Mouse (Mus musculus) Patski (cell line): ENCODE data around the gene D2hgdh. TPM values are rescaled to one million over a fixed set of nuclear protein-coding genes. Genes with fewer than 3 reads are reported as not detected.

Experiments
- ATAC-seq: fragments of 100-300 bp; one replicate; pipeline ENCODE4 v1.8.0; 2021
- CTCF ChIA-PET: fragments of 350-600 bp; sonication (Branson Sonifier 250); formaldehyde crosslinking; loops from one replicate; lab custom pipeline; 2022; ENCODE audit warnings: inconsistent platforms; lab: Charles Lee
- POLR2A ChIA-PET: fragments of 350-600 bp; sonication (Branson Sonifier 250); formaldehyde crosslinking; loops from one replicate; lab custom pipeline; 2022; ENCODE audit warnings: antibody characterized with exemption, inconsistent platforms; lab: Charles Lee
- DNase-seq: peaks from one replicate; pipeline ENCODE4 v3.0.0-alpha.2; 2011; ENCODE audit warnings: low read depth, low spot score
- H3K27me3 ChIP-seq: fragments of 371-371 bp; one replicate; pipeline ENCODE4 v1.5.1; 2021
- CTCF ChIP-seq: fragments of 100-300 bp; IDR thresholded peaks from one replicate; pipeline ENCODE4 v1.5.1; 2021
- in situ Hi-C: fragments of 300-500 bp; cut with MboI; formaldehyde crosslinking; loops from 3 replicates; pipeline ENCODE4 v1.11.1; 2018; ENCODE audit warnings: low pct_unique_long_range_greater_than_20kb, mixed read lengths
- polyA plus RNA-seq: library from polyadenylated mRNA; unstranded; gene quantifications from one replicate; pipeline ENCODE4 v1.2.3, GENCODE M21; 2021

Gene D2hgdh
- 34.9 TPM for polyA plus RNA-seq

DNA sequence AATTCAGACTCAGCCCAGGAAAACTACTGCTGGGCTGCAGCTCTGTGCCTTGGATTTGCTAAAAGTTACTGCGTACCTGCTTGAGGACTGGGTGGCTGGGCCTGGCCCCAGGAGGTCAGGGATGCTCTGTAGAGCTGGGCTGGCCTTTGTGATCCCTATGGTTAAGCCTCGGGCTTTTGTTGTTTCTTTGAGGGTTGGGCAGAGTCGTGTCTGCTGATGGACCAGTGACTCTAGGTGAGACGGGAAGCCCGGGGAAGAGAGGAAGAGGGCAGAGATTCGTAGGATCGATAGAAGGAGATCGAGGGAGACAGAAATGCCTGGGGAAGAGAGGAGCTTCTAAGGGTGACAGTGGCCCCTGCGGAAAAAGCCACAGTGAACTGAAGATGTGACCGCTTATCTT lies at the start of gene D2hgdh:
TSS of gene D2hgdh (plus strand) at position 301 of the 400 bp plus-strand sequence.
- ATAC-seq (no peak), DNase-seq (no peak)
- H3K27me3 ChIP-seq, result no peaks in the 10 kb centered on the region
- no peak for TF ChIP-seq CTCF
- ChIA-PET CTCF (interaction anchor here (1.2 kb wide), 1 partner anchor 11 kb away, joined by 3 read pairs; no protein-coding TSS in a partner anchor), POLR2A (interaction anchor here (0.6 kb wide), 1 partner anchor 10 kb away, joined by 5 read pairs; no protein-coding TSS in a partner anchor)
- in situ Hi-C loops, result no loop called here

DNA sequence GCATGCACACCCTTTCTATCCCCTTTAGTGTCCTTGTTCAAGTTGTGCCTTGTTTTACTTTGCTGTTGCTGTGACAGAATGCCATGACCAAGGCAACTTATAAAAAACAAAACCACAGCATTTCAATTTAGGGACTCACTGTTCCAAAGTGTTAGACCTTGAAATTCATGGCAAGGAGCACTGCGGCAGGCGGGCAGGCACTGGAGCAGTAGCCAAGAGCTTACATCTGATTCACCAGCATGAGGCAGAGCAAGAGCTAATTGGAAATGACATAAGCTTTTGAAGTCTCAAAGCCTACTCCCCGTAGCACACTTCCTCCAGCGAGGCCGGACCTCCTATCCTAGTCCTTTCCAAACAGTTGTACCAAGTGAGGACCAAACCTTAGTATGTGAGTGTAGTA lies 48.0 kb upstream of the D2hgdh start:
- no peaks in the 10 kb centered on the region for H3K27me3 ChIP-seq
- ATAC-seq, result no peak
- POLR2A ChIA-PET, result no interaction called here
- DNase-seq, result no peak
- CTCF ChIA-PET, result interaction anchor here (0.9 to 3.4 kb wide), 2 partner anchors 10 to 11 kb away, joined by 3 to 11 read pairs; no protein-coding TSS in a partner anchor
- no peak for TF ChIP-seq CTCF
- in situ Hi-C loops, result no loop called here

DNA sequence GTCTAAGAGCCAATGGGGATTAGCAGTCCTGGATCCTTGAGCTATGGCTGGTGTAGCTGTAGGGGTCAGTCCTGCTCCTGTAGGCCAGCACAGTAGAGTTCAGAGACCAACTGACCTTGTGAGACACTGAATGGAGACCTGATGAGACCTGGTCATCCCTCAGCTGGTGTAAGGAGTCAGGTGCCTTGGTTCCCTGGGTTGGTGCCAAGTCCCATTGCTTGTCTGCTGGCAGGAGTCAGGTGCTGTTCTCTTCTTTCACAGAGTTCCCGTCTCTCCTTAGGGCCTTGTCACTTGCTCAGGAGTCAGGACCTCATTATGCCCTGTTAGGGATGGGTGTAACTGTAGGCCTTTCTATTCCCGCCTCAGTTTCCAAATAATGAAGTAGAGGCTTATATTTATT lies 37.8 kb upstream of the D2hgdh start:
- ATAC-seq, result no peak

DNA sequence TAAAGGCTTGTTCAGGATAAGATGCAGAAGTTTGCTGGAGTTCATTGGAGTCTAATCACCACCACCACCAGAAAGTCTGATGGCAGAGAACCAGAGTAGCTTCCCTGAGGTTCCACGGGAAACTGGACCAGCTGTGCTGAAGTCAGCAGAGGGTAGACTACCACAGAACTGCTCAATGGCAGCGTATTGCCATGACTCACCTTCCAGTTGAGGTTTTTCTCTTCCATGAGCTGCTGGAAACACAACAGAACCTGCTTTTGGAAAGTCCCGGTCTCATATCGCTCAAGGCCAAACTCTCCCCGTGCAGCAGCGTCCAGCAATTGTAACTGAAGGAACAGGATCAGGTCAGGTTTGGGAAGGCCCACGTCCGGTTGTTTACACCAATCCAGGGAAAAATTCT lies 30.2 kb upstream of the D2hgdh start:
- CTCF ChIA-PET, result no interaction called here
- POLR2A ChIA-PET, result no interaction called here
- in situ Hi-C loops, result no loop called here
- DNase-seq (no peak), ATAC-seq (no peak)
- TF ChIP-seq CTCF, result no peak
- no peaks in the 10 kb centered on the region for H3K27me3 ChIP-seq

More for the DNA sequence above, 37.8 kb upstream of the D2hgdh start:
- in situ Hi-C loops, result no loop called here
- DNase-seq, result no peak
- TF ChIP-seq CTCF, result no peak
- ChIA-PET POLR2A (no interaction called here), CTCF (interaction anchor here (0.9 to 3.3 kb wide), 3 partner anchors 9 to 15 kb away, joined by 3 to 11 read pairs (median 3); partner anchors contain the start of gene Dtymk)
- no peaks in the 10 kb centered on the region for H3K27me3 ChIP-seq

DNA sequence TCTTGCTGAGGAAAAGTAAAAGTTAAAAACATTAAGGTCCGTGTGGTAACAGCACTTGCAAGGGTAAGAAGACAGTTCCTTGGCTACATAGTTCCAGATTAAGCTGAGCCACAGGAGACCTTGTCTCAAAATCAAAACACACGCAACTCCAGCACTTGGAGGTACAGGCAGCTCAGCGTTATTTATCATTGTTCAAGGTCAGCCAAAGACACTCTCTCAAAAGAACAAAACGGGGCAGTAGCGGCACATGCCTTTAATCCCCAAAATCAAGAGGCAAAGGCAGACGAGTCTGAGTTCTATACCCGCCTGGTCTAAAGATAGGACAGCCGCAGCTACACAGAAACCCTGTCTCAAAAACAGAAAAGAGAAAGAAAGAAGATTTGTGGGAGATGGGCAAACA lies 28.8 kb upstream of the D2hgdh start:
- ChIA-PET POLR2A (no interaction called here), CTCF (no interaction called here)
- DNase-seq (no peak), ATAC-seq (no peak)
- in situ Hi-C loops, result no loop called here
- no peaks in the 10 kb centered on the region for H3K27me3 ChIP-seq
- TF ChIP-seq CTCF, result no peak

DNA sequence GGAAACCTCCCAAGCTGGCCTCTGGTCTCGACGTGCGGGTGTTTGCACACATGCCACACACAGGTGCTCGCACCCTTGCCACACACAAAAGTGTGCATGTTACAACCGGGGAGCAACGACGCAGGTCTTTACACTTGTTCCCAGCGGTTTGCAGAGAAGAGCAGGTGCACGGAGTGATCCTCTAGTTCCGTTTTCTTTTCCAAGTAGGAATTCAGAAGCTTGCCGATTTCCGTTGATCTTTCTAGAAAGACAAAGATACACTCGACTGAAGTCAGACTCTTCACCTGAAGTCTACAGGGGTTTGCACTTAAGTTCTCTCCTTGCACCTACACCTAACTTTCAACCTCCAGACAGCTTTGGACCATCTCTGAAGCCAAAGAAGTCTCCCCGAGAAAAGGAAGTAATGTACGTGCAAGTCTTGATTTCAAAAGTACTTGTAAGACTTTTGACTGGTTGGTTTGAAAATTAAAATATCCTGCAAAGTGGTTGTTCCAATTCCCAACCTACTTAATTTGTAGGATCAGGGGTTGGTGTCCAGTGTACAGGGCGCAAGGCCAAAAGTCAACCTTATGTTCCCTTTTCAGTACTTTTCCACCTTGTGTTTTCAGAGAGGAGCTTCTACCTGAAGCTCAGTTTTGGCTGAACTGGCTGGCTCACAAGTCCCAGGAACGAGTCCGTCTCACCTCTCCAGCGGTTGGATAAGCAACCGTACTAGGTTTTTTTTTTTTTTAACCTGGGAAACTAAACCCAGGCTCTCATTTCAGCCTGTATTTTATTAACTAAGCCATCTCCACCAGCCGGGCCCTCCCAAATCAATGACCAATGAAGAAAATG lies 23.8 kb upstream of the D2hgdh start:
- no peak for TF ChIP-seq CTCF
- in situ Hi-C loops, result no loop called here
- ChIA-PET POLR2A (interaction anchor here (0.6 to 1.7 kb wide), 4 partner anchors 12 to 485 kb away, joined by 3 to 5 read pairs (median 4); partner anchors contain the start of gene Thap4), CTCF (interaction anchor here (0.9 to 1.2 kb wide), 2 partner anchors 8 to 12 kb away, joined by 3 read pairs; no protein-coding TSS in a partner anchor)
- DNase-seq, result no peak
- no peak for ATAC-seq
- H3K27me3 ChIP-seq, result no peaks in the 10 kb centered on the region

DNA sequence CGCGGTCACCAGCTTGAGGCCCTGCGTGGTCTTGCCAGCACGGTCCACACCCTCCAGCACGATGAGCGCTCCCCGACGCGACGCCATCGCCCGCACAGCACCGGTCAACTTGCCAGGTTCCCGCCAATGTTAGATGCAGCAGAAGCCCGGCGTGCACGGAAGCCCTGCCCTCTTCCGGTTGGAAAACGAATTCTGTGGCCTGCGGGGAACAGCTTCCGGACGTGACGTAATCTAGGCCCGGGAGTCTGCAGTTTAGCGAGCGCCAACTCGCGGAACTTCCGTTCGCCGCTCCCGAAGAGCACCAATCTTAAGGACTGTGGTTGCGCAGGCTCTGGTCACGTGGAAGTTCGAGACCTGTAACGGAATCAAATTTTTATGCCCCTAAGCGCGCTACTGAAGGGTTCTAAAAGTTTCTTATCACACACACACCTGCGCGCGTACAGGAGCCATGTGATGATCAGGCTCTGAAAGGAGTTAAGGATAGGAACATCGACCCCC lies 22.9 kb upstream of the D2hgdh start, which contains the start of gene Dtymk:
TSS of gene Dtymk (minus strand) at position 194 of the 498 bp plus-strand sequence.
- POLR2A ChIA-PET, result interaction anchor here (0.6 to 1.7 kb wide), 4 partner anchors 13 to 485 kb away, joined by 3 to 5 read pairs (median 4); partner anchors contain the start of gene Thap4

DNA sequence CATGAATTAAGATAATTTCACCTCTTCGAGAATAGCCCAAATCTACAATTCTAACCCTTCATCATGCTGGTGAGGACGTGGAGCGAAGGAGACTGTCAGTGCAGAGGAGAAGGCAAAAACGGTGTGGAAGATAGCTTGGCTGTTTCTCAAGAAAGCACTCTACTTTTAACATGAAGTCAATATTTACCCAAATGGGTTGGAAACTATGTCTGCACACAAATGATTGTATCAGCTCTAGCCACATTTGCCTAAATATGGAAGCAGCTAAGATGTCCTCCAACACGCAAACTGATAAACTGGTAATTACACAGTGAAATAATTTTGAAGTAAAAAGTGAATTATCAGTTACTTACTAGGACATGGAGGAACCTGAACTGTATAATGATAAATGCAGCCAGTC lies 21.9 kb upstream of the D2hgdh start:
- in situ Hi-C loops, result no loop called here
- TF ChIP-seq CTCF, result no peak
- ATAC-seq, result no peak
- ChIA-PET CTCF (no interaction called here), POLR2A (no interaction called here)
- H3K27me3 ChIP-seq, result no peaks in the 10 kb centered on the region
- DNase-seq, result no peak

More for the DNA sequence above, 22.9 kb upstream of the D2hgdh start, which contains the start of gene Dtymk:
- ATAC-seq, result peak; percentile 58
- peak; percentile 55 for DNase-seq
- in situ Hi-C loops, result no loop called here
- H3K27me3 ChIP-seq, result no peaks in the 10 kb centered on the region
- no peak for TF ChIP-seq CTCF
- CTCF ChIA-PET, result interaction anchor here (0.9 to 1.2 kb wide), 3 partner anchors 9 to 15 kb away, joined by 3 read pairs; no protein-coding TSS in a partner anchor

DNA sequence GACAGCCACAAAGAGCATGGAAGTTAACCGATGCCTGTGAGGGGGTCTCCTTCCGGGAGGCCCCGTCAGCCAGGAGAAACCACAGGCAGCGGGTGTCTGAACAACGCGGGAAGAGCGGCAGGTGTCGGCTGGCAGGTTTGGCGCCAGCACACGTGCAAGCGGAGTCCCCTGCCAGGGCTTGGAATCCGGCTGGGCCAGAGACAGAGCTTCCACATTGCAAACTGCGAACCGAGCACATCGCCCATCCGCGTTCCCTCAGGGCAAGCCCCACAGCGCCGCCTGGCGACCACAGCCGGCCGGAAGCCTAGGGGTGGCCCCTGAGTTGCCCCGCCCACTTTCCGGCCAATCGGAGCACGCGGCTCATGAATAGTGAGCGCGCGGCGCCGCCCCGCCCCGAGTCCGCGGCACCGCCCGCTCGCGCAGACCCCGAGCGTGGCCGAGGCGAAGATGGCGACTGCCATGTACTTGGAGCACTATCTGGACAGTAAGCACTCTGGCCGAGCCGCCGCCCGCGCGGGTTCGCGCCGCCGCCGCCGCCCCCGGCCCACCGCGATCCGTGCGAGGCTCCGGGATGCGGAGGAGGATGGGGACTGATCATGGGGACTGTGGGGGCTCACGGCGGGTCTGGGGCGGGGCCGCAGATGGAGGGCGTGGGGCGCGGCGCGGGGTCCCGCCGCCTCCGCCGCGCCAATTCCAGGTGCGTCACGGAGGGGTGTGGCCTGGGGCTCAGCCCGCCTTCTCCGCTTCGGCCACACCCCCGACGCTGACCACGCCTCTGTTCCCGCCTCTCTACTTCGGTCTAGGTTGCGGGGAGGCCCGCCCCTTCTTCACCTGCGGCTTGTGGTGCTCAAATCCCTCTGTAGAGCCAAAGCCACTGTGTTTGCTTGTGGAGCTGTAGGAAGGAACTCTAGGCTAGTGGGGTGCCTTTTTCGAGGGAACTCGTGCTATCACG lies 20.9 kb upstream of the D2hgdh start, which contains the start of gene Ing5:
TSS of gene Ing5 (plus strand) at position 410 of the 952 bp plus-strand sequence.
- TF ChIP-seq CTCF, result no peak
- ATAC-seq (peak; percentile 88), DNase-seq (peak; percentile 78)
- ChIA-PET CTCF (interaction anchor here (0.7 to 1.0 kb wide), 2 partner anchors 11 to 36 kb away, joined by 3 read pairs; no protein-coding TSS in a partner anchor), POLR2A (no interaction called here)
- in situ Hi-C loops, result no loop called here
- no peaks in the 10 kb centered on the region for H3K27me3 ChIP-seq
